Mouse (Mus musculus) yolk sac, embryonic 10.5 days (tissue): ENCODE measurements around the gene Ndufb4.
"Not testable (repeated sequence)": the region's sequence is repeated elsewhere in the genome, so short reads cannot be mapped to it uniquely, and the experiment has no call there.

Experiments used
- DNase-seq: peaks from one replicate; pipeline ENCODE4 v3.0.0-alpha.2; 2017; ENCODE audit warnings: low spot score

Ndufb4 gene

GRCm38 (mm10) chr16:37653731-37654657 lies at the start of gene Ndufb4:
Ndufb4 (minus strand) TSS chr16:37654453.
- DNase-seq: peak; percentile 99

- DNase-seq: no peak
These were observed 49.6 kb upstream of the Ndufb4 start for GRCm38 (mm10) chr16:37703884-37704283.

GRCm38 (mm10) chr16:37700071-37700470 lies 45.8 kb upstream of the Ndufb4 start:
- not testable (repeated sequence) for DNase-seq

GRCm38 (mm10) chr16:37698767-37699166 lies 44.5 kb upstream of the Ndufb4 start:
- DNase-seq: no peak

- no peak for DNase-seq
These were observed 43.0 kb upstream of the Ndufb4 start for GRCm38 (mm10) chr16:37697271-37697670.

- DNase-seq: no peak
These were observed 36.9 kb upstream of the Ndufb4 start for GRCm38 (mm10) chr16:37690932-37691730.

- DNase-seq: no peak
These were observed 36.2 kb upstream of the Ndufb4 start for GRCm38 (mm10) chr16:37690465-37690864.

GRCm38 (mm10) chr16:37689934-37690333 lies 35.7 kb upstream of the Ndufb4 start:
- DNase-seq: peak; percentile 25

- DNase-seq: peak; percentile 26
These were observed 35.1 kb upstream of the Ndufb4 start for GRCm38 (mm10) chr16:37689251-37689926.

- DNase-seq: no peak
These were observed 33.9 kb upstream of the Ndufb4 start for GRCm38 (mm10) chr16:37688181-37688580.

- no peak for DNase-seq
These were observed 33.2 kb upstream of the Ndufb4 start for GRCm38 (mm10) chr16:37687301-37687980.

- DNase-seq: no peak
These were observed 32.6 kb upstream of the Ndufb4 start for GRCm38 (mm10) chr16:37686834-37687233.

- DNase-seq: no peak
These were observed 31.8 kb upstream of the Ndufb4 start for GRCm38 (mm10) chr16:37685946-37686600.

GRCm38 (mm10) chr16:37684634-37685441 lies 30.6 kb upstream of the Ndufb4 start:
- peak; percentile 85 for DNase-seq

- DNase-seq: no peak
These were observed 30.0 kb upstream of the Ndufb4 start for GRCm38 (mm10) chr16:37684259-37684633.

- no peak for DNase-seq
These were observed 29.2 kb upstream of the Ndufb4 start for GRCm38 (mm10) chr16:37683154-37684130.

GRCm38 (mm10) chr16:37682309-37682975 lies 28.2 kb upstream of the Ndufb4 start:
- peak; percentile 64 for DNase-seq

- DNase-seq: no peak
These were observed 26.6 kb upstream of the Ndufb4 start for GRCm38 (mm10) chr16:37680831-37681230.

- no peak for DNase-seq
These were observed 26.0 kb upstream of the Ndufb4 start for GRCm38 (mm10) chr16:37680216-37680615.
